Mouse (Mus musculus) monocyte, adult 59 days (primary cell): ENCODE data around the gene Gpatch2. TPM values are rescaled to one million over a fixed set of nuclear protein-coding genes. Genes with fewer than 3 reads are reported as not detected.

Experiments used
- total RNA-seq, 2 experiments: library from RNA; stranded (reverse); gene quantifications; one replicate each; pipeline ENCODE4 v1.2.4; 2023

The Gpatch2 gene
- total RNA-seq, result 10 to 100 TPM; 19.8 to 21.2 TPM

DNA sequence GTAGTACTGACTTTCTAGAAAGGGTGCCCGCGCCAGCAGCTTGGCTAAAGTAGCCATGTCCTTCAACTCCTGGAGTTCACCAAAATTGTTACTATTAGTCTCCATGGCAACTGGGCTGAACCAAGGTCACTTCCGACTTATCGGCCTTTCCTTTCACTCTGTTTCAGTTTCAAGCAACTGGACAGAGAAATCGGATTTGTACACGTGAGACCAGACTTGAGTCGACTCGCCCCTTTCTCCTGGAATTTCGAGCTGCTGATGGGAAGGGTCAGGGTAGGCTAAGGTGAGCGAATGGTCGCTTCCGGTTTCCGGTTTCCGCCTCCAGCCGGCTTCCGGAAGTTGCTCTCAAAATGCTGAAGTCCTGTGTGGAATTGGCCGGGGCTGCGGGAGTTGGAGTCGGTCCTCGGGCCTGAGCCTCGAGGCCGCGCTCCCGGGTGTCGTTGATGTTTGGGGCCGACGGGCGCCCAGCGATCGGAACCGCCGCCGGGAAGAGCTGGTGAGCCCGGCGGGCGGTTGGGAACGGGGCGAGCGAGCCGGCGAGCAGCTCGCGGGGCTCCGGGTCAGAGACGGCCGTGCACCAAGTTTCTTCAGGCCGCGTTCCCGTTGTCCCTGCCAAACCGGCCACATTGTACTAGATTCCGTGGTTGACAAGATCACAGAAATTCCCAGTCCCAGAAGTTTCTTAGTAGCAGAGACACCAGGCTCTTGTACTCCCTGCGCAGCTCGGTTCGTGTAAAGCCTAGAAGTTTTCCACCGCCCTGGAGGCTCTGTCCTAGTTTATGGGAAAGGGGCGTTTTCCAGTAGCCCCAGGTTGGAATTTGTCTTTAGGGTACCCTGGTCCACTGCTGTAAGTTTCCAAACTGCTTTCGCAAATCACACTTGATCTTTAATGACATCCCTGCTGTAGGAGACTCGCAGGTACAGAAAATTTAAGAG, at the start of gene Gpatch2, which contains the start of gene Spata17:
TSS of gene Gpatch2 (plus strand) at position 328 of the 936 bp plus-strand sequence.
TSS of gene Spata17 (minus strand) at position 285 of the 936 bp plus-strand sequence.

Other genes starting within 250 kb of the Gpatch2 start
- not detected for gene D1Pas1, start 248.1 kb upstream of the Gpatch2 start, total RNA-seq
- gene Spata17, start within 50 bp of the Gpatch2 start, total RNA-seq, result not detected